Mouse (Mus musculus) neutrophil, adult 5-6 weeks (primary cell): ENCODE measurements at regions not wholly inside any gene's neighbourhood (a gene's known extent, or its start where the extent isn't known, plus 50 kb on each side); places are given as distances from the start of the nearest gene placed in this dataset.

Source experiments
- ATAC-seq: fragments of 151-379, 151-347 bp; 2 replicates; pipeline ENCODE4 v1.8.0; 2017; ENCODE audit warnings: mild to moderate bottlenecking, moderate TSS enrichment; ENCODE audit not compliant: insufficient number of reproducible peaks, poor library complexity, low FRiP score, severe bottlenecking; ENCODE audit errors: extremely low read depth

- ATAC-seq = no peak
Measured at GRCm38 (mm10) chr5:24237201-24237600, 72.4 kb downstream of the Nupl2 start.

- no peak for ATAC-seq
Measured at GRCm38 (mm10) chr5:24239006-24239405, 74.2 kb downstream of the Nupl2 start.

GRCm38 (mm10) chr5:24244211-24244610, 79.4 kb downstream of the Nupl2 start:
- no peak for ATAC-seq

GRCm38 (mm10) chr5:24255421-24255820, 90.7 kb downstream of the Nupl2 start:
- no peak for ATAC-seq

GRCm38 (mm10) chr5:24261098-24261497, 90.3 kb downstream of the Kcnh2 start:
- peak; percentile 78 for ATAC-seq

GRCm38 (mm10) chr5:24262146-24262545, 89.3 kb downstream of the Kcnh2 start:
- ATAC-seq = no peak

GRCm38 (mm10) chr5:24264151-24264550, 87.3 kb downstream of the Kcnh2 start:
- ATAC-seq = no peak

GRCm38 (mm10) chr5:24265431-24265830, 86.0 kb downstream of the Kcnh2 start:
- ATAC-seq = no peak

GRCm38 (mm10) chr5:24266344-24267295, 84.8 kb downstream of the Kcnh2 start:
- ATAC-seq = peak; percentile 90
